Mouse (Mus musculus) bone marrow macrophage, adult 2 months (primary cell): ENCODE results near the gene Chst11.

Experiments
- CTCF ChIP-seq: IDR thresholded peaks from 2 replicates; pipeline ENCODE4 v1.5.1; 2012; ENCODE audit warnings: low read depth, mild to moderate bottlenecking, low read length, moderate library complexity
- POLR2A ChIP-seq: IDR thresholded peaks from 2 replicates; pipeline ENCODE4 v1.6.1; 2012; ENCODE audit warnings: mild to moderate bottlenecking, low read depth, low read length, borderline replicate concordance

GRCm38 (mm10) chr10:83159229-83159628 is 173.9 kb downstream of the Chst11 start:
- TF ChIP-seq POLR2A = no peak
- no peak for TF ChIP-seq CTCF
